Mouse (Mus musculus) ES-Bruce4 (cell line): ENCODE measurements around the gene Gm17651.

Experiments
- CTCF ChIP-seq: IDR thresholded peaks from one replicate; pipeline ENCODE4 v1.8.1; 2011; ENCODE audit warnings: low read depth, low read length
- EP300 ChIP-seq: IDR thresholded peaks from 2 replicates; pipeline ENCODE4 v1.6.1; 2011; ENCODE audit warnings: low read depth, low read length; ENCODE audit not compliant: insufficient read depth
- POLR2A ChIP-seq: IDR thresholded peaks from one replicate; pipeline ENCODE4 v1.8.1; 2011; ENCODE audit warnings: low read length; ENCODE audit not compliant: insufficient read depth

- TF ChIP-seq POLR2A (no peak), CTCF (no peak), EP300 (no peak)
Measured at GRCm38 (mm10) chr3:97697291-97697690, 22.8 kb upstream of the Gm17651 start.
